Mouse (Mus musculus): ENCODE results near the gene Efna5. TPM values are rescaled to one million over a fixed set of nuclear protein-coding genes. Genes with fewer than 3 reads are reported as not detected.
A peak's percentile ranks its signal among the peaks of the same experiment; 100 is the strongest.

Efna5 gene
- polyA plus RNA-seq, 1 experiment: 49.7 TPM

GRCm38 (mm10) chr17:62657051-62657450 is 224.1 kb downstream of the Efna5 start:
- H3K4me3 ChIP-seq (ENCODE audit: insufficient read depth, low read length): no peak overlapping the region
- H3K4me1 ChIP-seq (ENCODE audit: control insufficient read depth, insufficient read depth, low read length): peaks cover 2% of the 10 kb centered on the region; the same call in 1 of the 2 replicates
- H3K27ac ChIP-seq (ENCODE audit: insufficient read depth, low read length): no peak overlapping the region
- TF ChIP-seq CTCF (IDR thresholded peaks at IDR 0.05; ENCODE audit: borderline replicate concordance, insufficient read depth, low read length): no peak

- no peak overlapping the region for H3K4me3 ChIP-seq (ENCODE audit: insufficient read depth, low read length)
- peaks cover 2% of the 10 kb centered on the region; the same call in 1 of the 2 replicates for H3K4me1 ChIP-seq (ENCODE audit: control insufficient read depth, insufficient read depth, low read length)
- no peak for TF ChIP-seq POLR2A (IDR thresholded peaks at IDR 0.05; ENCODE audit: low read depth, low read length)
- no peak for TF ChIP-seq CTCF (IDR thresholded peaks at IDR 0.05; ENCODE audit: borderline replicate concordance, insufficient read depth, low read length)
- no peak overlapping the region for H3K27ac ChIP-seq (ENCODE audit: insufficient read depth, low read length)
These were observed 224.5 kb downstream of the Efna5 start for GRCm38 (mm10) chr17:62656591-62656990.

- no peak for TF ChIP-seq POLR2A (IDR thresholded peaks at IDR 0.05; ENCODE audit: low read depth, low read length)
- TF ChIP-seq CTCF (IDR thresholded peaks at IDR 0.05; ENCODE audit: borderline replicate concordance, insufficient read depth, low read length): no peak
- no peak overlapping the region for H3K27ac ChIP-seq (ENCODE audit: insufficient read depth, low read length)
- H3K4me1 ChIP-seq (ENCODE audit: control insufficient read depth, insufficient read depth, low read length): peaks cover 3% of the 10 kb centered on the region; the same call in 1 of the 2 replicates
- no peak overlapping the region for H3K4me3 ChIP-seq (ENCODE audit: insufficient read depth, low read length)
These were observed 225.2 kb downstream of the Efna5 start for GRCm38 (mm10) chr17:62655819-62656355.

- no peak overlapping the region for H3K4me3 ChIP-seq (ENCODE audit: insufficient read depth, low read length)
- no peak for TF ChIP-seq POLR2A (IDR thresholded peaks at IDR 0.05; ENCODE audit: low read depth, low read length)
- no peak for TF ChIP-seq CTCF (IDR thresholded peaks at IDR 0.05; ENCODE audit: borderline replicate concordance, insufficient read depth, low read length)
- H3K27ac ChIP-seq (ENCODE audit: insufficient read depth, low read length): no peak overlapping the region
- H3K4me1 ChIP-seq (ENCODE audit: control insufficient read depth, insufficient read depth, low read length): peaks cover 11% of the 10 kb centered on the region
These were observed 228.7 kb downstream of the Efna5 start for GRCm38 (mm10) chr17:62652451-62652850.

GRCm38 (mm10) chr17:62651696-62652095 is 229.4 kb downstream of the Efna5 start:
- Histone ChIP-seq H3K4me3 (ENCODE audit: insufficient read depth, low read length) (no peak overlapping the region), H3K27ac (ENCODE audit: insufficient read depth, low read length) (peak overlapping the region; percentile 72), H3K4me1 (ENCODE audit: control insufficient read depth, insufficient read depth, low read length) (peaks cover 11% of the 10 kb centered on the region)
- TF ChIP-seq CTCF (IDR thresholded peaks at IDR 0.05; ENCODE audit: borderline replicate concordance, insufficient read depth, low read length) (no peak), POLR2A (IDR thresholded peaks at IDR 0.05; ENCODE audit: low read depth, low read length) (no peak)

- peak overlapping the region; percentile 87 for H3K27ac ChIP-seq (ENCODE audit: insufficient read depth, low read length)
- H3K4me3 ChIP-seq (ENCODE audit: insufficient read depth, low read length): no peak overlapping the region
- peaks cover 11% of the 10 kb centered on the region for H3K4me1 ChIP-seq (ENCODE audit: control insufficient read depth, insufficient read depth, low read length)
- no peak for TF ChIP-seq CTCF (IDR thresholded peaks at IDR 0.05; ENCODE audit: borderline replicate concordance, insufficient read depth, low read length)
- TF ChIP-seq POLR2A (IDR thresholded peaks at IDR 0.05; ENCODE audit: low read depth, low read length): no peak
These were observed 231.7 kb downstream of the Efna5 start for GRCm38 (mm10) chr17:62649293-62649950.

GRCm38 (mm10) chr17:62646836-62647235 is 234.3 kb downstream of the Efna5 start:
- H3K27ac ChIP-seq (ENCODE audit: insufficient read depth, low read length): no peak overlapping the region
- peaks cover 16% of the 10 kb centered on the region for H3K4me1 ChIP-seq (ENCODE audit: control insufficient read depth, insufficient read depth, low read length)
- TF ChIP-seq CTCF (IDR thresholded peaks at IDR 0.05; ENCODE audit: borderline replicate concordance, insufficient read depth, low read length) (no peak), POLR2A (IDR thresholded peaks at IDR 0.05; ENCODE audit: low read depth, low read length) (no peak)
- no peak overlapping the region for H3K4me3 ChIP-seq (ENCODE audit: insufficient read depth, low read length)

GRCm38 (mm10) chr17:62642447-62643145 is 238.5 kb downstream of the Efna5 start:
- TF ChIP-seq CTCF (IDR thresholded peaks at IDR 0.05; ENCODE audit: borderline replicate concordance, insufficient read depth, low read length) (no peak), POLR2A (IDR thresholded peaks at IDR 0.05; ENCODE audit: low read depth, low read length) (no peak)

GRCm38 (mm10) chr17:62640654-62641053 is 240.5 kb downstream of the Efna5 start:
- H3K4me1 ChIP-seq (ENCODE audit: control insufficient read depth, insufficient read depth, low read length): peaks cover 7% of the 10 kb centered on the region
- H3K4me3 ChIP-seq (ENCODE audit: insufficient read depth, low read length): no peak overlapping the region
- TF ChIP-seq CTCF (IDR thresholded peaks at IDR 0.05; ENCODE audit: borderline replicate concordance, insufficient read depth, low read length) (no peak), POLR2A (IDR thresholded peaks at IDR 0.05; ENCODE audit: low read depth, low read length) (no peak)
- H3K27ac ChIP-seq (ENCODE audit: insufficient read depth, low read length): no peak overlapping the region

More at GRCm38 (mm10) chr17:62642447-62643145, 238.5 kb downstream of the Efna5 start:
- Histone ChIP-seq H3K4me3 (ENCODE audit: insufficient read depth, low read length) (no peak overlapping the region), H3K27ac (ENCODE audit: insufficient read depth, low read length) (no peak overlapping the region), H3K4me1 (ENCODE audit: control insufficient read depth, insufficient read depth, low read length) (peaks cover 7% of the 10 kb centered on the region)

- Histone ChIP-seq H3K4me3 (ENCODE audit: insufficient read depth, low read length) (no peak overlapping the region), H3K4me1 (ENCODE audit: control insufficient read depth, insufficient read depth, low read length) (no peaks in the 10 kb centered on the region), H3K27ac (ENCODE audit: insufficient read depth, low read length) (no peak overlapping the region)
- no peak for TF ChIP-seq POLR2A (IDR thresholded peaks at IDR 0.05; ENCODE audit: low read depth, low read length)
- no peak for TF ChIP-seq CTCF (IDR thresholded peaks at IDR 0.05; ENCODE audit: borderline replicate concordance, insufficient read depth, low read length)
These were observed 244.2 kb downstream of the Efna5 start for GRCm38 (mm10) chr17:62636896-62637295.
